Mouse (Mus musculus) neural tube, embryonic 14.5 days (tissue): ENCODE measurements at regions not wholly inside any gene's neighbourhood (a gene's known extent, or its start where the extent isn't known, plus 50 kb on each side); places are given as distances from the start of the nearest gene placed in this dataset.

Source experiments
- ATAC-seq: fragments of 200-750 bp; cut with Nextera tagmentation; 2 replicates; pipeline ENCODE4 v1.8.0; 2017; ENCODE audit warnings: low read depth, mild to moderate bottlenecking, moderate TSS enrichment, moderate library complexity
- H3K27ac ChIP-seq: fragments of 300-500 bp; sonication (generic); 2 replicates; pipeline ENCODE4 v1.5.1; 2014; ENCODE audit warnings: low read depth, mild to moderate bottlenecking, control low read depth, low read length, moderate library complexity, mixed read lengths
- H3K27me3 ChIP-seq: fragments of 300-500 bp; sonication (generic); 2 replicates; pipeline ENCODE4 v1.6.1; 2014; ENCODE audit warnings: low read length; ENCODE audit not compliant: control insufficient read depth, insufficient read depth
- H3K36me3 ChIP-seq: fragments of 300-500 bp; sonication (generic); 2 replicates; pipeline ENCODE4 v1.6.1; 2014; ENCODE audit warnings: low read length, mixed read lengths; ENCODE audit not compliant: control insufficient read depth, insufficient read depth
- H3K4me1 ChIP-seq: fragments of 300-500 bp; sonication (generic); 2 replicates; pipeline ENCODE4 v1.6.1; 2014; ENCODE audit warnings: low read length; ENCODE audit not compliant: control insufficient read depth, insufficient read depth
- H3K4me2 ChIP-seq: fragments of 300-500 bp; sonication (generic); 2 replicates; pipeline ENCODE4 v1.6.1; 2014; ENCODE audit warnings: mild to moderate bottlenecking, low read depth, low read length, control low read depth
- H3K4me3 ChIP-seq: fragments of 300-500 bp; sonication (generic); 2 replicates; pipeline ENCODE4 v1.5.1; 2014; ENCODE audit warnings: low read depth, low read length, control low read depth, mixed read lengths
- H3K9ac ChIP-seq: fragments of 300-500 bp; sonication (generic); replicated peaks from 2 replicates; pipeline ENCODE4 v1.6.1; 2014; ENCODE audit warnings: low read depth, mild to moderate bottlenecking, control low read depth, low read length, mixed read lengths
- H3K9me3 ChIP-seq: fragments of 300-500 bp; sonication (generic); 2 replicates; pipeline ENCODE4 v1.6.1; 2016; ENCODE audit warnings: low read length; ENCODE audit not compliant: control insufficient read depth
- WGBS: fragments of 180-500 bp; shearing (Covaris S2); extraction: QIAGEN DNeasy Blood & Tissue Kit; methylation state at CpG from one replicate; pipeline ENCODE4 v1.1.7; 2014; 5-methylcytosine and 5-hydroxymethylcytosine counted together

GRCm38 (mm10) chr10:17382990-17383389 lies 340.0 kb upstream of the Cited2 start:
- no peaks in the 10 kb centered on the region for H3K27me3 ChIP-seq
- no peaks in the 10 kb centered on the region for H3K36me3 ChIP-seq
- ATAC-seq: no peak
- no peaks in the 10 kb centered on the region for H3K9me3 ChIP-seq
- no peak overlapping the region for H3K4me3 ChIP-seq
- no peak overlapping the region for H3K4me2 ChIP-seq
- H3K4me1 ChIP-seq: no peaks in the 10 kb centered on the region
- H3K9ac ChIP-seq: no peak overlapping the region
- WGBS: 95% methylated on average over 6 of the region's 6 CpGs
- no peak overlapping the region for H3K27ac ChIP-seq

- WGBS: 50% methylated on average over 1 of the region's 1 CpGs
- H3K4me3 ChIP-seq: no peak overlapping the region
- no peak for ATAC-seq
- no peaks in the 10 kb centered on the region for H3K36me3 ChIP-seq
- no peaks in the 10 kb centered on the region for H3K27me3 ChIP-seq
- no peak overlapping the region for H3K27ac ChIP-seq
- no peak overlapping the region for H3K4me2 ChIP-seq
- H3K9me3 ChIP-seq: no peaks in the 10 kb centered on the region
- no peaks in the 10 kb centered on the region for H3K4me1 ChIP-seq
- no peak overlapping the region for H3K9ac ChIP-seq
These were observed 337.8 kb upstream of the Cited2 start for GRCm38 (mm10) chr10:17385181-17385580.

- no peak overlapping the region for H3K4me2 ChIP-seq
- no peak overlapping the region for H3K27ac ChIP-seq
- H3K9ac ChIP-seq: no peak overlapping the region
- no peaks in the 10 kb centered on the region for H3K4me1 ChIP-seq
- H3K9me3 ChIP-seq: no peaks in the 10 kb centered on the region
- WGBS: 80% methylated on average over 4 of the region's 4 CpGs
- H3K36me3 ChIP-seq: no peaks in the 10 kb centered on the region
- no peak overlapping the region for H3K4me3 ChIP-seq
- no peaks in the 10 kb centered on the region for H3K27me3 ChIP-seq
- ATAC-seq: no peak
These were observed 335.7 kb upstream of the Cited2 start for GRCm38 (mm10) chr10:17387296-17387695.

GRCm38 (mm10) chr10:17395495-17396224 lies 327.4 kb upstream of the Cited2 start:
- Histone ChIP-seq H3K27ac (no peak overlapping the region), H3K9me3 (no peaks in the 10 kb centered on the region), H3K4me2 (no peak overlapping the region), H3K36me3 (no peaks in the 10 kb centered on the region), H3K9ac (no peak overlapping the region), H3K27me3 (no peaks in the 10 kb centered on the region), H3K4me3 (no peak overlapping the region), H3K4me1 (no peaks in the 10 kb centered on the region)
- no peak for ATAC-seq
- 45% methylated on average over 8 of the region's 8 CpGs for WGBS

- Histone ChIP-seq H3K36me3 (no peaks in the 10 kb centered on the region), H3K4me1 (no peaks in the 10 kb centered on the region), H3K4me3 (no peak overlapping the region), H3K27me3 (no peaks in the 10 kb centered on the region), H3K9ac (no peak overlapping the region), H3K9me3 (no peaks in the 10 kb centered on the region), H3K27ac (no peak overlapping the region), H3K4me2 (no peak overlapping the region)
- ATAC-seq: no peak
These were observed 319.1 kb upstream of the Cited2 start for GRCm38 (mm10) chr10:17403899-17404298.

- 54% methylated on average over 2 of the region's 2 CpGs for WGBS
- ATAC-seq: no peak
These were observed 315.0 kb upstream of the Cited2 start for GRCm38 (mm10) chr10:17407854-17408606.

GRCm38 (mm10) chr10:17408781-17409180 lies 314.2 kb upstream of the Cited2 start:
- Histone ChIP-seq H3K4me3 (no peak overlapping the region), H3K36me3 (no peaks in the 10 kb centered on the region), H3K27ac (no peak overlapping the region), H3K27me3 (no peaks in the 10 kb centered on the region), H3K4me2 (no peak overlapping the region), H3K4me1 (no peaks in the 10 kb centered on the region), H3K9me3 (no peaks in the 10 kb centered on the region), H3K9ac (no peak overlapping the region)
- ATAC-seq: no peak
- 89% methylated on average over 1 of the region's 1 CpGs for WGBS

More at GRCm38 (mm10) chr10:17407854-17408606, 315.0 kb upstream of the Cited2 start:
- Histone ChIP-seq H3K4me2 (no peak overlapping the region), H3K27ac (no peak overlapping the region), H3K27me3 (no peaks in the 10 kb centered on the region), H3K4me1 (no peaks in the 10 kb centered on the region), H3K9me3 (no peaks in the 10 kb centered on the region), H3K9ac (no peak overlapping the region), H3K36me3 (no peaks in the 10 kb centered on the region), H3K4me3 (no peak overlapping the region)

GRCm38 (mm10) chr10:17411300-17411987 lies 311.6 kb upstream of the Cited2 start:
- no peaks in the 10 kb centered on the region for H3K9me3 ChIP-seq
- WGBS: 46% methylated on average over 4 of the region's 4 CpGs
- H3K9ac ChIP-seq: no peak overlapping the region
- no peak overlapping the region for H3K27ac ChIP-seq
- no peaks in the 10 kb centered on the region for H3K27me3 ChIP-seq
- no peak overlapping the region for H3K4me2 ChIP-seq
- no peaks in the 10 kb centered on the region for H3K4me1 ChIP-seq
- ATAC-seq: no peak
- H3K4me3 ChIP-seq: no peak overlapping the region
- no peaks in the 10 kb centered on the region for H3K36me3 ChIP-seq

- 87% methylated on average over 3 of the region's 3 CpGs for WGBS
- H3K4me2 ChIP-seq: no peak overlapping the region
- no peaks in the 10 kb centered on the region for H3K36me3 ChIP-seq
- H3K9ac ChIP-seq: no peak overlapping the region
- H3K4me1 ChIP-seq: no peaks in the 10 kb centered on the region
- no peak overlapping the region for H3K4me3 ChIP-seq
- ATAC-seq: no peak
- no peak overlapping the region for H3K27ac ChIP-seq
- no peaks in the 10 kb centered on the region for H3K27me3 ChIP-seq
- no peaks in the 10 kb centered on the region for H3K9me3 ChIP-seq
These were observed 307.9 kb upstream of the Cited2 start for GRCm38 (mm10) chr10:17415112-17415511.
